Mouse (Mus musculus) urinary bladder, postnatal 10 days (tissue): Measurements from ENCODE around the gene Milr1.
"Not testable (repeated sequence)": the region's sequence is repeated elsewhere in the genome, so short reads cannot be mapped to it uniquely, and the experiment has no call there.

Source experiments
- DNase-seq: peaks from one replicate; pipeline ENCODE4 v3.0.0; 2022; ENCODE audit warnings: low spot score

The Milr1 gene

DNA sequence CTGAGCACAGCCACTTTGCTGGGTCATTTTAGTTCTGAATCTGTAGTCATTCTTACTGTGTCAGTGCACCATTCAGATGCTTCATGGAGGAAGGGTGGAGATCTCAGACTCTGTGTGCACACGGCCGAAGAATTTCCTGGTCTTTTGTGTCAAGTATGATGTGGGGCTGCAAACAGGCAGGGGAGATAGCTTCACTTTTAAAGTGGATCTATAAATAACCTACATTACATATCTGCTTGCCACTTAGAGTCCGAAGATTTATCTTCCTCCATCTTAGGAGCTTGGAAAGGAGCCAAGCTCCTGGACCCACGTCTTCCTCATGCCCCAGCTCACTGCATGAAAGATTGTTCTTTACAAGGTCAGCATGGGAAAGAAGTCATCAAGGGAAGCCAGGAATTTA, 20.3 kb upstream of the Milr1 start:
- no peak for DNase-seq

DNA sequence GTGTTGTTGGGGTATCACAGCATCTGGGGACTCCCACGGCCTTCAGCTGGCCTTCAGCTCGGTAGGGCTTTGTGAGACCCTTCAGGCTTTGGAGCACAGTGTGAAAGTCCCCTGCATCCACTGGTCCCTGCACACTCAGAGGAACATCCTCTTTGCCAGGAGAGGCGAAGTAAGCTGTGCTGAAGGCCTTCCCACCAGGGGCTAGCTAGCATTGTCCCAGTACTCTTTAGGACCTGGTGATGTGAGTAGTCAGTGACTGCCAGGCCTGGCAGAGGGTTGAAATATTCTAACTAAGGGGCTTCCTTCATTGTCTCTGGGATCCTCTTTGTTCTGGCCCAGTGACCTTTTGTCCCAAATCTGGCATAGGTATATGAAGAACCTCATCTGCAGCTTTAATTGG, 14.4 kb upstream of the Milr1 start:
- DNase-seq: no peak

DNA sequence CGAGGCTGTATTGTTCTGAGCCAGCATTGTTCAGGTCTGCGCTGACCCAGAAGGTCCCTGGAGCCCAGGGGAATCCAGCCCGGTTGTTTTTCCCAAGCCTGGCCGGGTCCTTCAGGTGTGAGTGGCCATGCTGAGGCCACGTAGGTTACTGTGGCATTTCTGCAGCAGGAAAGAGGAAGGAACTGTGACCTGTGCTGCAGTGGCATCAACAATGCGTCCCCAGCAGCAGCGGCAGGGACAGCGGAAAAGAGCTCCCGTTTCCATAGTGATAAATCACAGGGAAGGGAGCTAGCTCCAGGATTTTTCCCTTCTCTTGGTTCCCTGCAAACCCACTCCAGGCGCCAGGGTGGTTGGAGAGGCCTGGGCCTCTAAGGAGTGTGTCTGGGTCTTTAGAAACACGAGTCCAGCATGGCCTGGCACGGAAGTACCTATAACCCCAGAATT, 13.8 kb upstream of the Milr1 start:
- DNase-seq: no peak

DNA sequence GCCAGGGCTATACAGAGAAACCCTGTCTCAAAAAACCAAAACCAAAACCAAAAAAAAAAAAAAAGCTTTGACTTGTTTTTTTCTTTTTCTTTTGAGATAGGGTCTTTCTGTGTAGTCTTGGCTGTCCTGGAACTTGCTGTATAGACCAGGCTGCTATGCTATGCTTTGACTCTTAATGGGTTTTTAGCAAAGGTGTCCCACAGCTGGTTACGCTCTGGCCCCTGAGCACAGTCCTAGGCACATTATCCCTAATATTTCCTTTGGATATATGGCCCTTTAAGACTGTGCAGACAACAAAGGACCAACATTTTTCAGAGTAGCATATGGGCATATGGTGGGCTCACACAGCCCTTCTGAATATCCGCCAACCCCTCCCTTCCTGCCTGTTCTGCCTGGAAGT, 11.9 kb upstream of the Milr1 start:
- DNase-seq: no peak

DNA sequence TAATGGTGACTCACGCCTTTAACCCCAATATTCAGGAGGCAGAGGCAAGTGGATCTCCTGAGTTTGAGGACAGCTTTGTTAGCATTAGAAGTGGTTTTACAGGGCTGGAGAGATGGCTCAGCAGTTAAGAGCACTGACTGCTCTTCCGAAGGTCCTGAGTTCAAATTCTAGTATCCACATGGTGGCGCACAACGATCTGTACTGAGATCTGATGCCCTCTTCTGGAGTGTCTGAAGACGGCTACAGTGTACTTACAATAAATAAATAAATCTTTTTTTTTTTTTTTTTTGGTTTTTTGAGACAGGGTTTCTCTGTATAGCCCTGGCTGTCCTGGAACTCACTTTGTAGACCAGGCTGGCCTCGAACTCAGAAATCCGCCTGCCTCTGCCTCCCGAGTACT, 10.3 kb upstream of the Milr1 start:
- not testable (repeated sequence) for DNase-seq

DNA sequence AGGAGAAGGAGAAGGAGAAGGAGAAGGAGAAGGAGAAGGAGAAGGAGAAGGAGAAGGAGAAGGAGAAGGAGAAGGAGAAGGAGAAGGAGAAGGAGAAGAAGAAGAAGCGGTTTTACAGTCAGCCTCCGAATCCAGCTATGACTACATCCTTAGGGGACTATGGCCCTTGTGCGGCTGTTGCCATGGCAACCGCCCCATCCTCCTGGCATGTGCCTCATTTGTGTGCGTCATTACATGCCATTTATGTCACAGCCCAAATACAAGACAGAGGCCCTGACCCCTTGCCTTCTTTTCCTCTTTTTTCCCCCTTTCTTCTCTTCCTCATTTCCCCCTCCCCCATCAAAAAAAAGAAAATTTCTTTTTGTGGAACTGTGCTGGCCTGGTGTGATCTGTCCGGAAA, 9.8 kb upstream of the Milr1 start:
- no peak for DNase-seq

DNA sequence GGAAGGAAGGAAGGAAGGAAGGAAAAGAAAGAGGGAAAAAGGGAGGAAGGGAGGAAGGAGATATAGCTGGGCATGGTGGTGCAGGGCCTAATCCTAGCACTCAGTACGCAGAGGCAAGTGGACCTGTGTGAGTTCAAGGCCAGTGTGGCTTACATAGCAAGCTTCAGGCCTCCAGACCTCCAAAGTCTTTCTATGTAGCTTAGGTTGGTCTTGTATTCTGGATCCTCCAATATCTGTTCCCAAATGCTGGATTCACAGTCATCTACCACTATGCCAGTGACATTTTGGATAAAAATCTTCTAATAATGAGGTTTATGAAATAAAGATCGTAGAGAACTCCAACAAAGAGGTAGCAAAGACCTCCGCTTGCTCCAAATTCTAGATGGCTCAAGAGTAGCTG, 9.2 kb upstream of the Milr1 start:
- no peak for DNase-seq

DNA sequence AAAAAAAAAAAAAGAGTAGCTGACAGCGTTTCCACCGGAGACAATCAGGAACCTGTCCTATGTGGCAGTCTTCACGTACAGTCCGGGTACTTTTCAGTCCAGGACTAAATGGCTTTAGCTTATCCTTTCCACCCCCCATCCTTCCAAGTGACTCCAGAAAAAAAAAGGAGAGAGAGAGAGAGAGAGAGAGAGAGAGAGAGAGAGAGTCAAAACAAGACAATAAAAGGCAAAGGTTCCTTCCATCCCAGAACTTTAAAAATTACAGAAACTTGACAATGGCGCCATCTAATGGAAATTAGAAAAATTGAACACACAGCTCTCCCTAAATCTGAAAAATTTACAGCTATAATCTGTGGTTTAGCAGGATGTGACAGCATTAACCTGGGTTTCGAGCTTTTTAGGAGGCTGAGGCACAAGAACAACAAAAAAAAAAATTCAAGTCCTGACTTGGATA, 8.6 kb upstream of the Milr1 start:
- no peak for DNase-seq

DNA sequence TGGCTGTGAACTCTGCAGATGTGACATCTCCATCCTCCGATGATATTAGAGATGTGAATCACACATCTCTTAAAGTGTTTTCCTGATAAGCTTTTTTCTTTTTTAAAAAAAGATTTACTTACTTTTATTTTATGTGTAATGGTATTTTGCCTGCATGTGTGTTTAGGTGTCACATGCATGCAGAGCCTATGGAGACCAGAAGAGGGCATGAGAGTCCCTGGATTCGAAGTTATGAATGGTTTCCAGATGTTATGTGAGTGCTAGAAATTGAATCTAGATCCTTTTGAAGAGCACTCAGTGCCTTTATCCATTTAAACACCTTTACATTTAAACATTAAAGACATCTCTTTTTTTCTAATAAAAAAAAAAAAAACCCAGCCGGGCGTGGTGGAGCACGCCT, 6.1 kb upstream of the Milr1 start:
- no peak for DNase-seq

DNA sequence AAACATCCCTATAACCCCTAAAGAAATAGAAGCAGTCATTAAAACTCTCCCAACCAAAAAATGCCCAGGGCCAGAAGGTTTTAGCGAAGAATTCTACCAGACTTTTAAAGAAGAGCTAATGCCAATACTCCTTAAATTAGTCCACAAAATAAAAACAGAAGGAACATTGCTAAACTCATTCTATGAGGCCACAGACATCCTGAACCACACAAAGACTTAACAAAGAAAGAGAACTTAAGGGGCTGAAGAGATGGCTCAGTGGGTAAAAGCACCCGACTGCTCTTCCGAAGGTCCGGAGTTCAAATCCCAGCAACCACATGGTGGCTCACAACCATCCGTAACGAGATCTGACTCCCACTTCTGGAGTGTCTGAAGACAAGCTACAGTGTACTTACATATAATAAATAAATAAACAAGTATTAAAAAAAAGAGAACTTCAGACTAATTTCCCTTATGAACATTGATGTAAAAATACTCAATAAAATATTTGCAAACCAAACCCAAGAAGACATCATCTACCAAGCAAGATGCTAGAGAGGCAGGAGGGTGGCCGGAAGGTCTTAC, 1.4 kb upstream of the Milr1 start:
- not testable (repeated sequence) for DNase-seq

DNA sequence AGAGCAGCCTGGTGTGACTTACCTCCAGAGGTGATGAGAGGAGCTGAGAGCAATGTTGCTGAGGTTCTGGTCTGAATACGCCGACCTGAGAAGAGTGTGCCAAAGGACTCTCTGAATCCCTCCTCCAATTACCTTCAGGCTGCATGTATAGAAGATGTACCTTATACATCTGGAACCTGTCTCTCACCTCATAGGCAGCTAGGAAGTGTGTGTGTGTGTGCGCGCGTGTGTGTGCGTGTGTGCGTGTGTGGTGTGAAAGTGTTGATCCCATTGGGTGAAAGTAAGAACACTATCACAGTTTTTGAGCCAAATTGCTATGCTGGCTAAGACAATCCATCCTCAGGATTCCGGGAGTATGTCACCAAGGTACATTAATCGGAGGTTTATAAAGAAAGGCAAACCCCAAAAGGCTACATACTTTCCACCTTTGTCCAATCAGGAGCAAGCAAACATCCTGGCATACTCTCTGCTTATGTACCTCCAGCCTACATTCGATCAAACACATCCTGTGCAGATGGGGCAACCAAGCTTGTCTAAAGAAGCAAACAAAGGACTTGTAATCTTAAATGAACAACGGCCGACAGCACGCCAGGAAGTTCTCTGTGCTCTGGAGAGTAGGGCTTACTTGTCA, 790 bp upstream of the Milr1 start, which contains the start of gene Pecam1:
Gene Pecam1, minus strand, starts transcription at position 508 of the 631 bp plus-strand sequence.
- no peak for DNase-seq

DNA sequence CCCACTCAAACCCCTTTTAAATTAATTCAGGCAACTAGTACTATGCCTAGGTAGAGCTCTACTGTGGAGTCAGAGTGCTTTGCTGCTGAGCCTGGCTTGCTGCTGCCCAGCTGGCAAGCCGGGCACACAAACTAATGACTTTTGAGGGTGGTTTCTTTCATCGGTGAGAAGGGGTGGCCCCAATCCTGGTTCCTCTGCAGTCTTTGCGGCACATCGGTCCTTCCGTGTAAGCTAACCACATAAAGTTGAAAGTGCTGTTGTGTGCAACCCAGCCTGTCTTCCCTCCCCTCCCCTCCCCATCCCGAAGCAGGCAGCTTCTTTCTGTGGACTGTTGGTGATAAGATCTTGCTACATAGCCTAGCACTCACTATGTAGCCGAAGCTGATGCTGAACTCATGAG, 1.1 kb downstream of the Milr1 start:
- DNase-seq: no peak

DNA sequence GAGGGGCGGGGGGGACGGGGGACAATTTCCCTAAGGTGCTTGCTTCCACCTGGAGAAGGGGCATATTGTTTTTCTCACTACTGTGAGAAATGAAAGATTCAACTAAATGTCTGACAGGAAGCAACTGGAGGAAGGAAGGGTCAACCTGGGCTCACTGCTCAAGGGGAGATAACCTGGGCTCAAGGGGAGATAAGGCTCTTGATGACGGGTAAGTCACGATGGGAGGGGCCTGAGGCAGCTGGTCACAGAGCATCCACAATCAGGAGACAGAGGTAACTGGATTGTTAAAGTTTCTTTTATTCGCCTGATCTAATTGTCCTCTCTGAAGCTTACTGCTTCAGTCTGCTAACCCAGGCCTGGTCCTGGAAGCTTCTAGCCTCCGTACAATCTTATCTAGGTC, 2.3 kb downstream of the Milr1 start:
- no peak for DNase-seq

DNA sequence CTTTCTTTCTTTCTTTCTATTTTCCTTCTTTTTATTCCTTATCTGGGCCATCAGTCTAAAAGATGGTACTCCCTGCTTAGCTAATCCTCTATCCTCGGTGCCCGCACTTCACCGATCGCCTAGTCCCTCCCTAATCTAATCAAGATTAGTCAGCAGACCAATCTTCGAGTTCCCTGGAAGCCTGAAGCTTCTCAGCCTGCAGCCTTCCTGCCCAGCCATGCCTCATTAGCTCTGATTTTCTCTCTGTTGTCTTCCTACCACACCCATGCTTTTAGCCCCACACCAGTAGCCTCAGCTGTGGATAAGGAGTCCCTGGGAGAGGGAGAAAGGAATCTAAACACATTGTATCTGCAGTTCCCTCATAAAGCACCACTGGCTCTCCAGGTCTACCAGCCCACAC, 4.6 kb downstream of the Milr1 start:
- DNase-seq: no peak

DNA sequence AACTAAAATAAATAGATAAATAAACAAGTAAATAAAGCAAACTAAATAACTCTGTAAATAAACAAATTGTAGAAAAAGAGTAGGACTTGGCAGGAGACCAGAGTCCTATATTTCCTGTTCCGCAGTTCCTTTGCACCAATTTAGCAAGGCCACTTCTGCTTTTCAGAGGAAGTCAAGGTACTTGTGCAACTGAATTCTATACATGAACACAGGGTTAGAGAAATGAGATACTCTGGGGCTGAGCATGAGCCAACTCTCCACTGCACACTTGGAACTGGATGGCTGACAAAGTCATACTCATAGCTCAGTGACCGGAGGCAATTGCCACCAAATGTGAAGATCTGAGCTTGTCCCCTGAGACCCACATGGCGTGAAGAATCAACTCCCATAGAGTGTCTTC, 8.0 kb downstream of the Milr1 start:
- no peak for DNase-seq

DNA sequence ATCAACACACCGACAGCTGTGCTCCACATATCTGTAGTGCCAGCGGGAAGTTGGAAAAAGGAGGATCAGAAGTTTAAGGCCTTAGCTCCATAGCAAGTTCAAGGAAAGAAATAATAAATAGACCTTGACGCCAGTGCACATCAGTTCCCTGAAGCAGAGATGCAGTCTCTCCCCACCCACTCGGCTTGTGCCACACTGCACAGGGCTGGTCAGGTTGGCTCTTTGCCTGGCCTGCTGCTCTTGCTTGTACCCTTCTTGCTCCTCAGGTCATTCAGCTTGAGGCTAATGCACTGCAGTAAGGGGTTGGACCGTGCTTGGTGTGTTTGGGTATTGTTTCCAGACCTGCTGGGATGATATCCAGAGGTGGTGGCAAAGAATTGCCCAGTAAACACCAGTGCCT, 9.5 kb downstream of the Milr1 start:
- DNase-seq: no peak

DNA sequence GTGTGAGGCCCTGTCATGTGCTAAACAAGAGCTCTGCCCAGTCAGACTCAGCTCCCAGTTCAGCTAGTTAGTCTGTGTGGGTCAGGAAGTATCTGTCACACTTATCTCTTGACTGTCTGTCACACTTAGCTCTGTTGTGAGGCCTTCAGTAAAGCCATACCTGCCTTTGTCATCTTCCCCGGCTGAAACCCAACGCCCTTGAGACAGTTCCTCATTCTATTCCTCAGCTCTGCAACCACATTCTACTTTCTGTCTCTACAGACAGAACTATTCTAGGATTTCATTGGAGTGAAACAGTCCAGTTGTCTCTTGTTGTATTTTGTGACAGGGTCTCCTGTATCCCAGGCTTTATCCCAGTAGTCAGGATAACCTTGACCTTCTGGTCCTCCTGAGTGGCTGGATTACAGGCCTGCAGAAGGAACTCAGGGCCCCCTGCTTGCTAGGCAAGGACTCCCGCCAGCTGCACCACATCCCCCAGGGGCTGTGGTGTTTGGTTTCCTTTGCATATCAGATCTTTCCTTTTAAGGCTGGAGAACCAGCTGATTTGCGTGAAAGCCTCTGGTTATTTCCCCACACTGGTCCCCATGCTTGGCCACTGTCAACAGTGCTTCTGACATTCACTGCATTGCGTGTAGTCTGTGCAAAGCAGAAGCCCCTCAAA, 11.2 kb downstream of the Milr1 start:
- DNase-seq: no peak

DNA sequence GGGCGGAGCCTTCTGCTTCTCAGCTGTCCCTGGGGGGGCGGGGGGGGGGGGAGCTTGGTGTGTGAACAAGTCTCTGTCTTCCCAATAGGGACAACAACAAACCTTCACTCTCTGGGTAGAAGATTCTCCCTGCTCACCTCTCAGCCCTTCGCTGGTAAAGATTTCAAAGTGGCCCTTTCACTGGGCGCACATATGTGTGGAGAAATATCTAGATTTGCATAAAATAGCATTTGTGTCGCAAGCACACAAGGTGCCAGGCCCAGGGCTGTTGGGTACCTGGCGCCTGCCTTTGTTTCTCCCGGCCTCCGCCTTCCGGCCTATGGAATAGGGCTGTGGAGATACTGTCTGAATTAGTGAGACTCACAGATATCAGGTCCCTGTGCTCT, 11.8 kb downstream of the Milr1 start:
- DNase-seq: no peak

DNA sequence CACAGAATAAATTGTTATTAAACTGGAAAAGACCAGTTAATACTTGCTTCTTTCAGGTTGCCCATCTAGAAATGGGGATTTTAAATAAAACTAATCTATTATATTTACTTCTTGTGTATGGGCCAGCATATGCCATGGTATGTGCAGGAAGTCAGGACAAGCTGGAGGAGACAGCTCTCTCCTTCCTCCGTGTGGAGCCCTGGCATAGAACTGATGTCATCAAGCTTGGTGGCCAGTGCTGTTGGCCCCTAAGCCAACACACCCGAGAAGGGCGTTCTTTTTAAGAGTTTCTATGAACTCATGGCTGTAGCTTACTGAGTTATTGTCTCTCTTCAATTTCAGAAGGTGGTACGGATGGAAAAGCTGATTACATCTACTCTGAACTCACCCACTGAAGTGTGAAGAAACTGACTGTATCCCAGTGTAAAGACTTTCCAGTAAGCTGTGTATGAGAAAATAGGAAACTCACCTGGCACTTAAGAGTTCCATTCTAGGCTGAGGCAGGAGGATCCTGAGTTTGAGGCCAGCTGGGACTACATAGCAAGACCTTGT, 15.7 kb downstream of the Milr1 start:
- no peak for DNase-seq

DNA sequence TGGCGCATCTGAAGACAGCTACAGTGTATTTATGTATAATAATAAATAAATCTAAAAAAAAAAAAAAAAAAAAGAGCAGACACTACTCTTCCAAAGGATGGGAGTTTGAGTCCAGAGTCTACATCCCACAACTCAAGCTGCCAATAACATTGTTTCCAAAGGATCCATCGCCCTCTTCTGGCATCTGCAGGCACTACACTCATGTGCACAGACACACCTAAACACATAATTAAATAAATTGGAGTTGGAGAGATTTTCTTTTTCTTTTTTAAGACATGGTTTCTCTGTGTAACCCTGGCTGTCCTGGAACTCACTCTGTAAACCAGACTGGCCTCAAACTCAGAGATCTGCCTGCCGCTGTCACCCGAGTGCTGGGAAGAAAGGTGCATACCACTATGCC, 16.5 kb downstream of the Milr1 start:
- no peak for DNase-seq

DNA sequence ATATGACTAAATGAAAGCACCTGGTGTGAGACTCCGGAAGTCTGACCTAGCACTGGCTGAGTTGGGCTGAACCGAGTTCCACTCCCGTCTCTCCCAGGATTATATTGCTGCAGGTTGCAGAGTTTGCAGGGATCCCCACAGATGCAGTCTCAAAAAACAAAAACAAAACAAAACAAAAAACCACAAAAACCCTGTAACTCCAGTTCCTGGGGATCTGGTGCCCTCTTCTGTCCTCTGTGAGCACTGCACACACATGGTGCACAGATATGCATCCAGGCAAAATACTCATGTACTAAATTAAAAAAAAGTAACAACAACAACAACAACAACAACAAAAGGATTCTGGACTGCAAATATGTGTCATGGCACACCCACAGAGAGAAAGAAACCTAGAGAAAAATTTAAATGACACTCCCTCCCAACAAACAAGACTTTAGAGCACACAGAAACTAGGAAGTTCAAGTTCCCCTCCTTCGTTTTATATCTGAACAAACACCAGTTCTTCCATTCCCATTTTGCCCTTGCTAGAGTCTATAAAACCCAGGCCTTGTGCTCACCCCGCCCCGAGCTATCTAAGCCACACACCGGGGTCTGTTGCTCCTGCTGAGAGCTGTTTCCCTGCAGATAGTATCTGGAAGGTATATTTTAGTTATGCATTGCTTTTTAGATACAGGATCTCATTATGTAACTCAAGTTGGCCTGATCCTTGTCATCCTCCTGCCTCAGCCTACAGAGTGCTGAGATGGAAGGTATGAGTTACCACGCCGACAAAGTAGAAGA, 19.4 kb downstream of the Milr1 start:
- no peak for DNase-seq

DNA sequence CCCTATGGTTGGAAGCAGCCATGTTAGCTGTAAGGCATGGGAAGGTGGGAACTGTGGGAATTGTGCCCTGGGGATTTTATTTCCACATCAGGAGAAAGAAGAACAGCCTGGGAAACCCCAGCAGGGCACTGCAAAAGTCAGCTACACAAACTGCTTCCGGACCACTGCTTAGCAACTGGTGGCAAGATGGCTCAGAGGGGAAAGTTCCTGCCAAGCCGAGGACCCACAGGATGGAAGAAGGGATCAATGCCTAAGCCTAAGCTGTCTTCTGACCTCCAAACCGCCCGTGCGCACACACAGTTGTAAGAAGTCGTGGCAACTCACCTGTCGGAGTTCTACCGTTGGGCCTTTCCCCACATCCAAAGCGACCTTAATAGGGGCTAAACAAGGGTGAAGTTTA, 22.0 kb downstream of the Milr1 start:
- no peak for DNase-seq

DNA sequence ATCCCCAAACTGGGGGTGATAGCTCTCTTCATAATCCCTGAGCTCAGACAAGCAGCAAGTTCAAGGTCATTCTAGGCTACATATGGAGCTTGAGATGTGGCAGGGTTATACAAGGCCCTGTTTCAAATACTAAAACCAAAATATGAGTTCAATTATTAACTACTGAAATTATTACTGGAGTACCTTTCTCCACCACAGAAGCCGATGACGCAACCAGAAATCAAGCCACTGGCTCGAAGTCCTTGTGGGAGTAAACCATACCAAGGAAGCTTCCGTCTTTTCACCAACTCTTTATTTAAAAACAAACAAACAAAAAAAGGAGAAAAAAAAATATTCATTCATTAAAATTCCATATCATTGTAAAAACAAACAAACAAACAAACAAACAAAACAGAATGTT, 25.9 kb downstream of the Milr1 start:
- DNase-seq: no peak
